Mouse (Mus musculus): ENCODE measurements around the gene Cdh26.

The Cdh26 gene

GRCm38 (mm10) chr2:178449386-178449785, 19.1 kb downstream of the Cdh26 start:
- no peak for DNase-seq

DNA sequence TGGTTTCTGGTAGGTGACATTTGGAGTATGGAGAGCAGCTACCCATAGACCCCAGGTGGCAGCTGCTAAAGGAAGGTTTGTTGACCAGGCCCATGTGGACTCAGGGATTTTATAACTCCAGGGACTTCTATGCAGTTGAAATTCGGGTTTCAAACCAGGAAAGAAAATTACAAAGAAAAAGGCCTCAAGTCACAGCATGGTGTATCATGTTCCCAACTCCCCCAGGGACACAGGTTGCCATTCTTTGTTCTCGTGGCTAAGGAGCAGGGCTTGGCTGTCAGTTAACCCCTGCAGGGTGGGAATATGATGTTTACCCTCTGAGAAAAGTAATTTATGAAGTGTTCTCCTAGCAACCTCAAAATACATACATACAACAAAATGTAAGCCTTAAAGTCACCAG, 19.9 kb downstream of the Cdh26 start:
- DNase-seq, result no peak

DNA sequence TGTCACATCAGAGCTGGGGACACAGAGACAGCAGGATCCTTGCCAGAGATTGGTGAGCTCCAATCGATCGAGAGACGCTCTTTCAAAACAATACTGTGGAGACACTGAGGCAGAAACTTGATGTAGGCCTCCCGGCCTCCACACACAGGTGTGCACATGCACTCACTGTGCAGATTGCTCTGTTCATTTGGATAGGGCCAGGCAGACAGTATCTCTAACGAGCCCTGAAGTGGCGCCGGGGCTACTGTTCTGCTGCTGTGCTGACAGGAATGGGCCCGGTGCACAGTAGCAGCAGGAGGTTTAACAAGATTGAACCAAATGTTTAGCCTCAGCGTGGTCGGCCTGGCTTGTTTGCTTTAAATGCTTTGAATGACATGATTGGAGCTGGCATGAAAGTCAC, 20.6 kb downstream of the Cdh26 start:
- no peak for DNase-seq

DNA sequence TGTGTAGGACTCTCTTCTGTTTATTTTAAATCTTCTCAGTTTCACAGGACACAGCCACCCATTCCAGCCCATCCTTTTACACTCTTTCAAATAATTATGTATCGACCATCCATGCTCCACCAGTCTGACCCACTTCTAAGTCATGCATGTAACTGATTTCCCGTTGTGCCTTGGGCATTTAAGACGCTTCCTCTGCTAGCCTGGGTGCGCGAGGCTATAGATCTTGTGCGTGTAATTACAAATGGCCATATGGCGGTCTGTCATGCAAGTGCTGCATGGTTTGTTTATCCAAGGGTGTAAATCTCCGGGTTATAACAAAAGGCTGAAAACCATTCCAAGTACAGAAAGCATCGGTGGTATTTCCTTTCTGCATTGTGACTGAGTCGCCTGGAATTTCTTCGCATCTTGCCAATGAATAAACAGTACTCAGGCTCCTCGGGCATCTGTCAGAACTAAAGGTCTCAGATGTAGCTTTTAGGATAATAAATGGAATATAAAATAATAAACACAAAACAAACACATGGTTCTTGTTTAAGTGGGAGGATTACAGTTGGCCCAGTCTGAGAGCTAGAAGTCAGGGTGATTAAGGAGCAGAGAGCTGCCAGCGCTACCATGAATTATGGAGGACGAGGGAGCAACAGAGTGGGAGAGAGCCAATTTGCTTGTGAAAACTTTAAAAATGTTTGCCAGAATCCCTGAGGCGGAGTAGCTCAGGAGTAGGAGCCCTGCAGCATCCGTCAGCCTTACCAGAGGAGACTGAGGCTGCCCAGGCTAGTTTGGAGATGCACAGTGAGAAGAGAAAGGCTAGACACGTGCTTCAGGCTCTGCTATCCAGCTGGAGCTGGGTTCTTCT, 24.6 kb downstream of the Cdh26 start:
- peak; percentile 3 for DNase-seq

DNA sequence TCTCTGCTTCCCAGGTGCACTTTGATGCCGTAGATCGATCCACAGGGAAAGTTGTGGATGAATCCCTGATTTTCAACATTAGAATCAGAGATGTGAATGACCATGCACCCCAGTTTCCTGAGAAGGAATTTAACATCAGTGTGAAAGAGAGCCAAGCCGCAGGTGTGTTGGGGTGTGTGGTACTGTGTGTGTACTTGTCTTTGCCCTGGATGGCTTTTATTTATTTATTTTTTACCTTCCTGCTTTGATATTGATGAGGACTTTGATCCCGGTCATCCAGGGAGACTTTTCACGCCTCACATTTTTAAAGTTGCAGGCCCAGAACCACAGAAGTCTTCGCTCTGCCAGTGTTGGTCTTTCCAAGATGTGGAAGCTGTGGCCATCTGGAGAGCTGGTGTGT, 27.1 kb downstream of the Cdh26 start:
- DNase-seq, result no peak

GRCm38 (mm10) chr2:178460353-178460752, 30.0 kb downstream of the Cdh26 start:
- DNase-seq, result no peak

GRCm38 (mm10) chr2:178471546-178472480, 41.5 kb downstream of the Cdh26 start:
- DNase-seq, result no peak

DNA sequence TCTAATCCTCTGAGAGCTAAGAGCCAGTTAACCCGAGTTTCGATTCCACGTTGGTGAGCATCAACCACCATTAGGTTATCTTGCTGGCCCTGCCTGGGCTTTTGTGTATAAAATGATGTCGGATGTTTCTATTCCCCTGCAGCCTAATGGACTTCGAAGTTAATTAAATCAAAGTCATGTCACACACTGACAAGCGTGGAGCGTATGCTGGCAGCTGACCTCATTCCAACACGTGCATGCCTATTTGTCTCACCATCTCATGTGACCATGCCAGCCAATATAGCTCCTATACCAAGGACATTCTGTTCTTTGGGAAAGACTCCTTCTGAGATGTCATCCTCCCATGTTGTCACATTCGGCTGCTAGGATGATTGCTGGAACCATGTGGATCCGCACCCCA, 43.6 kb downstream of the Cdh26 start:
- no peak for DNase-seq

DNA sequence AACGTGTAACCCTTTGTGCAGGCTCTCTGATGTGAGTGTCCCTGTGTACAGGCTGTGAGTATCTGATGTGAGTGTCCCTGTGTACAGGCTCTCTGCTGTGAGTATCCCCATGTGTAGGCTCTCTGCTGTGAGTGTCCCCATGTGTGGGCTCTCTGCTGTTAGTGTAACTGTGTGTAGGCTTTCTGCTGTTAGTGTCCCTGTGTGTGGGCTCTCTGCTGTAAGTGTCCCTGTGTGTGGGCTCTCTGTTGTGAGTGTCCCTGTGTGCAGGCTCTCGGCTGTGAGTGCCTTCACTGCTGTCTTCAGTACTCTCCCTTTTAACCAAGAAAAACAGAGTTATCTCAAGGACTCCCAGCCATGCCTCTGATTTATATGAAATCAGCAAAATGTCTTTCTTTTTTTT, 46.9 kb downstream of the Cdh26 start:
- DNase-seq, result no peak

DNA sequence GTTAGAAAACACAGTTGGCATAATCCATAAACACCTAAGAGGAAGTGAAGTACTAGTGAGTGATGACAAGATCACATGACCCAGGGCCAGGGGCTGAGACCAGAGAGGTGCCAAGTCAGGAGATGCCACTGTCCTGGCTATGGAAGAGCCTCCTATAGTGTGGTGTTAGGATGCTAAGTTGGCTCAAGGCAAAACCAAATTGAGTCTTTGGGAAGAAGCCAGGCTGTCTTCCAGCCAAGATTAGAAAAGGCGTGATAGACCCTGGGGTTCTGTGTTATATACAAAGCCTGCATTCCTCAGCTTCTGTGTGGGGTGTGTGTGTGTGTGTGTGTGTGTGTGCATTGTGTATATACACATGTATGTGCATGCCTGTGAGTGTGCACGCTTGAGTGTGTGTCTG, 48.7 kb downstream of the Cdh26 start:
- DNase-seq, result no peak

DNA sequence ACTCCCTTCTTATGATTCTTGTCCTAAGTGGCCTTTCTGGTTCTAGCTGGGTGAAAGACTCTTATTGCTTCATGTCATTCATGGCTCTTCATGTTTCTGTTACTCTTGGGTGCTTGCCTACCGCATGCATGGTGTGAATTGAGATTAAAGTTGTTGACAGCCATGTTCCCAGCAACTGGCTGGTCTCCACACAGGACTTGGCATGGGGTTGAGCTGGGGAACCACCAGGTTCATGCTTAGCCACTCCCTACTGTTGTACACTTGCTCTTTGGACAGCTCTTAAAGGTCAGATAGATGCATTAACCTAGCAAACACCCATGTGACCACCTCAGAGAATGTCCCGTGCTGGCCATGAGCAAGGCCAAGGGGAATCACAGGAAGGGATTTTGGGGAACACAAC, 50.6 kb downstream of the Cdh26 start:
- no peak for DNase-seq

DNA sequence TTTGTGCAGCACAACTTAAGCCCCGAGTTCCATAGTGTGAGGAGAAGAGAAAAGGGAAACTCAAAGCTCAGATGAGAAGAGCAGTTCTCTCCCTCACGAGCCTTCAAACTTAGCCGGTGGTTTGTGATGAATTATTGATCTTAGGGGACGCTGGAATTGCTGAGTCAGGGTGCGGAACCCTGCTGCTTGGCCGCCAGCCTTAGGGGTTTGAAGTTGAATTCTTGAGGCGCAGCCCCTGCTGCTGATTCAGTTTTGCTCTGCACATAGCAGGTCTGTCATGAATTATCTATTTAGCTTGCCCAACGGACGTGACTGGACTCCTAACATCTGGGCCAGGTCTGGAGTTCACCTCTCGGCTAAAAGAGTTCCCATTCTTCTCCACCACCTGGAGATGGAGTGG, 53.1 kb downstream of the Cdh26 start:
- DNase-seq, result no peak

GRCm38 (mm10) chr2:178488276-178488675, 57.9 kb downstream of the Cdh26 start:
- no peak for DNase-seq

DNA sequence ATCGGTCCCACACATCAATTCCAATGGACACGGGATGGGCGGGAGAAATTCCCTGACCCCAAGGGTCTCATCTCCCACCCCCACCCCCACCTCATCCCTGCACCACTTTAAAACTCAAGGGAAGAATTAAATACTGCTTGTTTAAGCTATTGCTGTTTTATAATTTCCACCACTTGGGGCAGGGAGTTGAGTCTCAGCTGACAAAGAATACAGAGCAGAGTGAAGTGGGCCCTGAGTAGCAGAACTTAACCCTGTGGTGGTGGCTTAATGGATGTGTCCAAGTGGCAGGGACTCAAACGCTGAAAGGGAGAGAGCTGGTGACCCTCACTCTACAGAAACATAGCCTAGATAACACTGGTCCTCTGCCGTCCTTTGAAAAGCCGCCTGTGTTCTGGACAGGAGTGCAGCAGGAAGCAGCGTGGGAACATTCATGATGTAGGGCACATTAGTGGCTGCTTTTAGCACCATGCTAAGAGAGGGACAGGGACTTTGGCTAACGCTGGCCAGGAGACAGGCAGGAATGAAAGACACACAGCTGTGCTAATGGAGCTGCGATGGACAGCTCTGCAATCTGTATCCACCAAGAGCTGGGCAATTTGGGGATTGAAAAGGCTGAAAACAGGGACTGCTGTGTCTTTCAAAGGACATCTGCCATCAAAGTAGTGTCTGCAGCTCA, 60.1 kb downstream of the Cdh26 start:
- no peak for DNase-seq

GRCm38 (mm10) chr2:178494066-178494465, 63.7 kb downstream of the Cdh26 start:
- DNase-seq, result peak; percentile 65

- DNase-seq, result no peak
Measured at GRCm38 (mm10) chr2:178495816-178496215, 65.5 kb downstream of the Cdh26 start.

- no peak for DNase-seq
Measured at GRCm38 (mm10) chr2:178497900-178498299, 67.6 kb downstream of the Cdh26 start.

GRCm38 (mm10) chr2:178498409-178498808, 68.1 kb downstream of the Cdh26 start:
- peak; percentile 7 for DNase-seq

- no peak for DNase-seq
Measured at GRCm38 (mm10) chr2:178502469-178502868, 72.1 kb downstream of the Cdh26 start.

- no peak for DNase-seq
Measured at GRCm38 (mm10) chr2:178506056-178506455, 75.7 kb downstream of the Cdh26 start.

DNA sequence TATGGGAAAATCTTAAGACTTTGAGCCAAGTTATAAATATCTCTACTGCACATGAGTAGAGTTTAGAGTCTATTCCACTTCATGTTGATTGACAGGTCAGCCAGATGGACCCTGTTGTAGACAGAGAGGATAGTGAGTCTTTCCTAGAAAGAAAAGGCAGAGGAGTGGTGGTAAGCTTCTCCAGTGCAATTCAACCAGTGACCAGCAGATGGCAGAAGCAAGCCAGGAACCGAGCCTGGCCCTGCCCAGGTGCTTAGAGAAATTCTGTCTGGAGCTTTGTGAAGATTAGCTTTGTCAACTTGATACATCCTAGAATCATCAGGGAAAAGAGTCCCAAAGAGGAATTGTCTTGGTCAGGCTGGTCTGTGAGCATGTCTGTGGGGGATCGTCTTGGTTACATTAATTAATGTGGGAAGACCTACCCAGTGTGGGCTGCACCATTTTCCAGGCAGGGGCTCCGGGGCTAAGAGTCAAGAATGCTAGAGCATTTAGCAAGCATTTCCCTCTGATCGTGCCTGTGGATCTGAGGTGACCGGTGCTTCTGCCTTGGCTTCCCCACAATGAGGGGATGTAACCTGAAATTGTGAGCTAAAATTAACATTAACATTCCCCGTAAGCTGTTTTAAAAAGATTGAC, 77.2 kb downstream of the Cdh26 start:
- DNase-seq, result peak; percentile 74

- no peak for DNase-seq
Measured at GRCm38 (mm10) chr2:178508279-178508678, 77.9 kb downstream of the Cdh26 start.

- no peak for DNase-seq
Measured at GRCm38 (mm10) chr2:178513043-178513442, 82.7 kb downstream of the Cdh26 start.
